Mouse (Mus musculus) liver, embryonic 18 days (tissue): ENCODE measurements around the gene Foxd3. TPM values are rescaled to one million over a fixed set of nuclear protein-coding genes. Genes with fewer than 3 reads are reported as not detected.

ENCODE experiments used
- polyA plus RNA-seq: library from polyadenylated mRNA; depleted of rRNA; stranded (reverse); fragments of >200 nt; gene quantifications from 2 replicates; pipeline ENCODE4 v1.2.3, GENCODE M21; 2012; rRNA removed

Foxd3 gene
- 0.01 TPM in 1 of 2 replicates, not detected in the other for polyA plus RNA-seq

DNA sequence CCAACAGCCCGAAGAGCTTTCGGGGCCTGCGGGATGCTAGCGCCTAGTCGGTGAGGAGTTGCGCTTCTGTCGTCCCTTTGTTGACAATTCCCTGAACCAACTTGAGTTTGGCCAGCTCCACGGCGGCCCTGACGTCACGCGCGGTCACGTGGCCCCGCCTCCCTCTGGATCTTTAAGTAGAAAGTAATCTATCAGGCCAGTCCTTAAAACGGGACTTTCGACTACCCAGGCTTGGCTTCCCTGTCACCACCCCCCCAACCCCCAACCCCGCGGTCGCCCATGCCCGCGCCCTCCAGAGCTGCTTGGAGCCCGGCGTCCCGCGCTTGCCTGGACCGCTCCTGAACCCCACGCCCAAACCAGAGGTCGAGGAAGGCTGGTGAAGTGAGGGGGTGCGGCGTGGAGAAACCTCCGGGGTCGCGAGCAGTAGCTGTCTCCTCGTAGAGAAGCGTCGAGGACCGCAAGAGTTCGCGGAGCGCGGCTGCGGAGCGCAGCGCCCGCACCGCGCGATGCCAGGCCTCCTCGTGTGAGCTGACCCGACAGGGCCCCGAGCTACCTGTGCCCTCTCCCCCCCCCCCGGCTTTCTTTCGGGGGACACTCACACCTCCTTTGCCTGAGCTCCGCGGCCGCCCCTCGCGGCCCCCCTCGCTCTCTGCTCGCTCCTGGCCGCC lies at the start of gene Foxd3:
TSS of gene Foxd3 (plus strand) at position 363 of the 668 bp plus-strand sequence.

Other genes starting within 250 kb of the Foxd3 start
- 6.0 and 7.5 TPM in 2 replicates for gene Alg6, start 59.4 kb downstream of the Foxd3 start, polyA plus RNA-seq
- gene Efcab7, start 172.9 kb downstream of the Foxd3 start, polyA plus RNA-seq = 2.4 and 2.6 TPM in 2 replicates